Mouse (Mus musculus) olfactory bulb, adult 2 months (tissue): ENCODE measurements around the gene Slc22a4.
"Not testable (repeated sequence)": the region's sequence is repeated elsewhere in the genome, so short reads cannot be mapped to it uniquely, and the experiment has no call there.

Experiments
- CTCF ChIP-seq: fragments of 200-500 bp; IDR thresholded peaks from 2 replicates; pipeline ENCODE4 v1.5.1; 2012; ENCODE audit warnings: low read depth, mild to moderate bottlenecking, low read length, moderate library complexity; ENCODE audit not compliant: insufficient read depth
- POLR2A ChIP-seq: fragments of 200-500 bp; IDR thresholded peaks from 2 replicates; pipeline ENCODE4 v1.6.1; 2012; ENCODE audit warnings: mild to moderate bottlenecking, low read depth, low read length, moderate library complexity; ENCODE audit not compliant: insufficient read depth

GRCm38 (mm10) chr11:53958176-53958575, 69.7 kb downstream of the Slc22a4 start:
- not testable (repeated sequence) for TF ChIP-seq CTCF, POLR2A
